Comparison of ENCODE assay signal across 8 mouse cellular contexts in genomic region chr4:46276851-46277581, GRCm38 (mm10).
A peak's percentile ranks its signal among the peaks of the same experiment; 100 is the strongest.
DNase-seq lines count a peak whose midpoint lies in the region; ATAC-seq and TF ChIP-seq lines count a peak whose summit lies in the region.

No protein-coding gene starts in this region.

- peaks cover 8% of the 10 kb centered on the region; the same call in 1 of the 2 replicates for H3K27me3 ChIP-seq in embryonic facial prominence, embryonic 15.5 days
- no peaks in the 10 kb centered on the region for H3K27me3 ChIP-seq in kidney, adult 2 months (replicated peaks; ENCODE audit: control insufficient read depth, insufficient read depth, low read length)
- no peaks in the 10 kb centered on the region for H3K27me3 ChIP-seq in lung, postnatal 0 days (replicated peaks; ENCODE audit: insufficient read depth, low read length)

- TF ChIP-seq CTCF in kidney, adult 2 months (conservative IDR thresholded peaks at IDR 0.05; ENCODE audit: insufficient read depth, insufficient read length, low read depth, low read length): no peak
- TF ChIP-seq CTCF in lung, postnatal 0 days (IDR thresholded peaks at IDR 0.05): no peak

- no peak for ATAC-seq in embryonic facial prominence, embryonic 15.5 days (ENCODE audit: insufficient number of reproducible peaks, low FRiP score, low TSS enrichment, low read depth)
- peak; percentile 58 for ATAC-seq in lung, postnatal 0 days

- H3K9ac ChIP-seq in embryonic facial prominence, embryonic 15.5 days: no peak overlapping the region
- H3K9ac ChIP-seq in lung, postnatal 0 days (replicated peaks; ENCODE audit: low read depth): no peak overlapping the region

- H3K36me3 ChIP-seq in embryonic facial prominence, embryonic 15.5 days: no peaks in the 10 kb centered on the region
- no peaks in the 10 kb centered on the region for H3K36me3 ChIP-seq in kidney, adult 2 months (ENCODE audit: control insufficient read depth, insufficient read depth, low read length)
- H3K36me3 ChIP-seq in lung, postnatal 0 days (ENCODE audit: insufficient read depth, low read length): no peaks in the 10 kb centered on the region

- H3K4me3 ChIP-seq in embryonic facial prominence, embryonic 15.5 days (replicated peaks): no peak overlapping the region
- no peak overlapping the region for H3K4me3 ChIP-seq in kidney, adult 2 months (ENCODE audit: insufficient read depth, low read depth, low read length)
- no peak overlapping the region for H3K4me3 ChIP-seq in lung, postnatal 0 days (ENCODE audit: low read depth, low read length)

- H3K9me3 ChIP-seq in embryonic facial prominence, embryonic 15.5 days (replicated peaks): no peaks in the 10 kb centered on the region
- H3K9me3 ChIP-seq in lung, postnatal 0 days (ENCODE audit: low read length): no peaks in the 10 kb centered on the region

- peaks cover 11% of the 10 kb centered on the region for H3K4me1 ChIP-seq in embryonic facial prominence, embryonic 15.5 days
- no peaks in the 10 kb centered on the region for H3K4me1 ChIP-seq in kidney, adult 2 months (ENCODE audit: control insufficient read depth, insufficient read depth, low read length)
- no peaks in the 10 kb centered on the region; the same call in 1 of the 2 replicates for H3K4me1 ChIP-seq in lung, postnatal 0 days (ENCODE audit: insufficient read depth, low read depth, low read length)

- H3K4me2 ChIP-seq in embryonic facial prominence, embryonic 15.5 days (replicated peaks): 0 out of 2 replicates have a peak overlapping the region, but pooled peaks have one; percentile 2
- H3K4me2 ChIP-seq in lung, postnatal 0 days (replicated peaks; ENCODE audit: low read depth, low read length): peak overlapping the region; percentile 33; the same call in 1 of the 2 replicates

- TF ChIP-seq POLR2A in kidney, adult 2 months (IDR thresholded peaks at IDR 0.05; ENCODE audit: low read depth, low read length): no peak

- TF ChIP-seq EP300 in lung, postnatal 0 days (IDR thresholded peaks at IDR 0.05): no peak

- peak; percentile 1 for DNase-seq in ovary, postnatal 14 days (ENCODE audit: low spot score)
- DNase-seq in ovary, postnatal 10 days (ENCODE audit: low spot score): no peak
- peak; percentile 27 for DNase-seq in kidney, adult 2 months
- DNase-seq in lung, postnatal 0 days (ENCODE audit: low spot score): peak; percentile 23
- DNase-seq in cerebellum, adult 18-20 months: no peak
- no peak for DNase-seq in cerebellum, postnatal 36 days
- no peak for DNase-seq in layer of hippocampus, adult 9-10 months (ENCODE audit: low spot score)

- no peak overlapping the region for H3K27ac ChIP-seq in embryonic facial prominence, embryonic 15.5 days (replicated peaks)
- no peak overlapping the region for H3K27ac ChIP-seq in kidney, adult 2 months (ENCODE audit: insufficient read depth, low read depth, low read length)
- H3K27ac ChIP-seq in lung, postnatal 0 days (ENCODE audit: low read length): no peak overlapping the region

- WGBS in embryonic facial prominence, embryonic 15.5 days: 6% methylated on average over 19 of the region's 19 CpGs
- 23% methylated on average over 19 of the region's 19 CpGs for WGBS in kidney, adult 2 months
- WGBS in lung, postnatal 0 days: 14% methylated on average over 19 of the region's 19 CpGs

Comparison
In these comparisons a context has a peak if more than half of its experiments do, and no peak if none do; other contexts are left out.
1. DNase-seq: peak in ovary, postnatal 14 days (single experiment), kidney, adult 2 months (single experiment) and lung, postnatal 0 days (single experiment); none in ovary, postnatal 10 days (single experiment), cerebellum, adult 18-20 months (0 of 2), cerebellum, postnatal 36 days (0 of 2) and layer of hippocampus, adult 9-10 months (single experiment).